Mouse (Mus musculus): ENCODE data around the gene Lcmt1.

Lcmt1 gene

GRCm38 (mm10) chr7:123404198-123404597 lies 34.6 kb downstream of the Lcmt1 start:
- no peak for DNase-seq

DNA sequence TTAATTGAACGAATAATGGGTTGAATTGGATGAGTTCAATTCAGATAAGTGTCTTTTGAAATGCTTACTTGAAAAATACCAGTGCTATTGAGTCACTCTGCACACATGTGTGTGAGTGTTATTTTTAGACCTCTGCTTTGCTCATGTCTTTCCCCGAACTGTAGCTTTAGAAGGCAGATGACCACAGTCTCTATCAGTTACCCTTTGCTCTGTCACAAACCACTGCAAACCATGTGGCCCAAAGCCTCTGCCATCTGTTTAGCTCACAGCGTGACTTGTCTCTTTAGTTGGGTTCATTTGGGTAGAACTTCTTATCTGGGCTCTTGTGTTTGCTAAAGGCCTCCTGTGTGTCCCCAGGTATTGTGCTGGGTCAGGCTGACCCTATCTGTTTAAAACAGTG lies 36.0 kb downstream of the Lcmt1 start:
- no peak for DNase-seq

DNA sequence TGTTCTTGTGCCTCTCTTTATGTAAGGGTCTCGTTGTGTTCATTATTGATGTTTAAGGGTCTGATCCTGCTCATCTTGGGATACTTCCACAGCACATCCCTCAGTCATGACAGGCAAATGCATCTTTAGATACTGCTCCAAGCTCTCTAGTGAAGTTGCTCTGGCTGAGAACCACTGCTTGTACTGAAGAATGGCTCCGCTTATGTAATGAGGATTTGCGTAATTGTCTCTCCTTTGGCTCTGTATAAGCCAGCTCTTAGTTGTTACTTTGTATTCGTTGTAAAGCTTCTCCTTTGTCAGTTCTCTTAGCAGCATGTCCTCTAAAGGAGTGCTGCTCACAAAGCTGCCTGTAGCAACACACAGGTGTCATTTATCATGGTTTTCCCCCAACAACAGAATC lies 37.4 kb downstream of the Lcmt1 start:
- no peak for DNase-seq

- no peak for DNase-seq
Observed at GRCm38 (mm10) chr7:123410502-123410901, 40.9 kb downstream of the Lcmt1 start.

DNA sequence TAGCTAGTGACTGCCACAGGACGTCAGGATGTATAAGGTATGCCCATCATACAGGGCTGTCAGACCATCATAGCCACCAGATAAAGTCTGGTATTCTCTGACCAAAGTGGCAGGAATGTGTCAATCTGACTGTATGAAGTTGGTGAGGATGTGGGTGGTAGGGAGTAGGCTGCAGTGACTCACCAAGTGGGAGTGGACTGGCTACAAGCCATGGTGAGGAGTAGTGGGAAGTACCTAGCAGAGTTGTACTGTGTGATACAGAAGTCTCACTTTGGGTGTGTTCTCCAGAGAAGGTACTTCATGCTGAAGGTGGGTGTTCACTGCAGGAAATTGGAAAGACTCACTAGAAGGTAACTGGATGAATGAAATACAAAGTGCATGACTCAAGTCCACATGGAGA lies 41.5 kb downstream of the Lcmt1 start:
- DNase-seq: no peak

- no peak for DNase-seq
Observed at GRCm38 (mm10) chr7:123412143-123412542, 42.6 kb downstream of the Lcmt1 start.

GRCm38 (mm10) chr7:123416803-123417202 lies 47.2 kb downstream of the Lcmt1 start:
- DNase-seq: no peak

DNA sequence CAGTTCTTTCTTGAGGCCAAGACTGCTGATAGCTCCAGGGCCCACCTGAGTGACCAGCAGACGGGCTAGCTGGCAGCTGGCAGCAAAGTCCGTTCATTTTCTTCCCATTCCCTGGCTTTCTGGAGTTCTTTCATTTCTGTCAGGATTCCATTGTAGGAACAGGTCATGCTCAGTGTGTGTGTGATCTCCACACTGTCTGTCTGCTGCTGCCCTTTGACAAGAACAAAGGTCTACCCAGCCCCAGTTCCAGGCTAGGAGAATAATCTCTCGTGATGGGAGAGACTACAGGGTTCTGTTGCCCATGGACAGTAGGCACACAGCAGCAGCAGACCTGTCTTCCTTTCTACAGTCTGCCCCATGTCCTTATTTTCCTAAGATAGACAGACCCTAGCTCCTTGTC lies 48.1 kb downstream of the Lcmt1 start:
- no peak for DNase-seq

GRCm38 (mm10) chr7:123419984-123420383 lies 50.4 kb downstream of the Lcmt1 start:
- DNase-seq: no peak

DNA sequence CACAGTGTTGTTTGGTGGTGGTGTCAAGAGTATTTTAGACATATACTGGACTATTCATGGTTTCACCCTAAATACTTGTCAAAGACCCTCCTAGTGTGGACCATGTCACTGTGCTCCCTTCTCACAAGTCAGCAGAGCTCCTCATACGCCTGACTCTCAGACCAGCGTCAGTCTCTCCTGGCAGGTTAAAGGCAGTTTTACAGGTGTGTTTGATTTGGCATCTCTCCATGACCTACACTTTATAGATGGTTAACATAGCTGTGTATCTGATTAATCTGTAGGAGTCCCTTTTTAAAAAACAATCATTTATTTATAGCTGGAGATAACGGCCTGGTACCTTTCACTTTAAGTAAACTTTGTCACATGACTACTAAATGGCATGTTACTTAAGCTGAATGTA lies 52.4 kb downstream of the Lcmt1 start:
- DNase-seq: no peak

DNA sequence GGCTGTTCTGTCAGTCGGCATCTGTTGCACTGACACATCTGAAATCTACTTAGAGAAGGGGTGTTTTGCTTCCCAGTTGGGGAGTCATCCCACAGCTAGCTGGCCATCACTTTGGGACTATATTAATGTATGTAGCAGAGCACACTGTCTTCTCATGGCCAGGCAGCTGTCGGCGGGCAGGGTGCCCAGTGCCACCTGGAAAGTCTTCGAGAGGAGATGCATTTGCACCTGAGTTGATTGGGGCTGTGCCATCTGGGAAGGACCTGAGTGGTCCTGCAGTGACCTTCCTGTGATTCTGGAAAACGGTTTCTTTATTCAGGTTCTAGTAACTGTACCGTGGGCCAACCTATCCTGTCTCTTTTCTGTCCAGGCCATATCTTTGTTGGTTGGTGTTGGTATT lies 54.7 kb downstream of the Lcmt1 start:
- no peak for DNase-seq

GRCm38 (mm10) chr7:123425134-123425757 lies 55.7 kb downstream of the Lcmt1 start:
- no peak for DNase-seq

DNA sequence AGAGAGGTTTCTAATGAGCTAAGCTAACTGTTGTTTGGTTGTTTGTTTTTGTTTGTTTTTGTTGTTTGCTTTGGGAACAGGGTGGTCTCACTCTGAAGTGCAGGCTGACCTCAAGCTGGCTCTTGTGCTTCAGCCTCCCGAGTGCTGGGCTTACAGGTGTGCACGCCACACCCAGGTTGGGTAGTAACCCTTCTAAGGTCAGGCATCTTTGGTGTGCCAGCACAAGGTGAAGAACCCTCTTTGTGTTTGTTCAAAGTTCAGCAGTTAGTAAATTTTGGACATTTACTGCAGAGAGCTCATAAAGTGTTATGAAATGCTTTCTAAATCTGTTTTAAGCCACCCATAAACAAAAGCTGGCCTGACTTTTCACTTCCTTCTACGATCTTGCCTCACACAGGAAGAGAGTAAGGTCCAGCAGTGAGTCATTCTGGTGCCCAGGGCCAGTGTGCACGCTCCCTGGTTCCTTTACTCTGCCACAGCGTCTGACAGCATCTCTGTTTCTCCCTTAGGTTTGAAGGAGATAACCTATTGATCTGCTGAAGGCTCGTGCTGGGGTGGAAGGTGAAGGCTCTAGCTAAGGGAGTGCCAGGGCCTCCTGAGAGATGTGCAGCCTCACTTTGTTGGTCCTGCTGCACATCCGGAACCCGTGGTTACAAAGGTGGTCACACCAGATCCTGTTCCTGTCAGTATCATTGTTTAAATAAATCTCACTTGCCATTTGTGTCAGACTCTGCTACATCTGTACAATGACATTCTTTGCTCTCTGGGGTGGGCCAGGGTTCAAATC lies 60.2 kb downstream of the Lcmt1 start:
- peak; percentile 17 to 19 for DNase-seq

DNA sequence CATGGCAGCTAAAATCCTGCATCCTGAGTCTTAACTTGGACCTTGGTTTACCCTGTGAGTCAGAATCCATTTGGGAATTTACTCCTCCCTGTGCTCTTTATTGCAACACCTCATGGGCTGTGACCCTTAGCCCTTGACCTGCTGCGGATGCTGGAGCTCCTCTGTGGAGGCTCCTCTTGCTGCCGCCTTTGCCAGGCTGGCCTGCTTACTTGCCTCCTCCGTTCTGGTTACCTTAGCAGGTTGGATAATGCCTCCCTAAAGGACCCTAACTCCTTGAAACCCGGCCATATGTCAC lies 60.8 kb downstream of the Lcmt1 start:
- no peak for DNase-seq

- DNase-seq: no peak
Observed at GRCm38 (mm10) chr7:123431206-123431605, 61.6 kb downstream of the Lcmt1 start.

- no peak for DNase-seq
Observed at GRCm38 (mm10) chr7:123442079-123442478, 72.5 kb downstream of the Lcmt1 start.

DNA sequence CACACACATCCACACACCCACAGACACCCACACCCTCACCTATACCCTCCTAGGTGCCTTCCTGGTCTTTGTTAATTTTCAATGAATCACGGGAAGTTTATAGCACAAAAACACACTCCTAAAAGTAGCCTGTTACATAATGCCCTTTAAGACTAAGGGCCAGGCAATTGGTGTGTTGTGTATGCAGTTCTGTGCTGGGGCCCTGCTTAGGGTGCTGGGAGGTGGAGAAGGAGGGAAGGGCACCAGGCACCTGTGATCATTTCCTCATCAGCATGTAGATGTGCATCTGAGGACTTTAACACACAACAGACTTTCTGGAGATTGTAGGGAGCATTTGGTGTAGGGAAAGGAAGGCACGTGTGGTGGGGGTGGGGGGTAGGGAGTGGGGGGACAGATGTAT lies 79.2 kb downstream of the Lcmt1 start:
- no peak for DNase-seq

DNA sequence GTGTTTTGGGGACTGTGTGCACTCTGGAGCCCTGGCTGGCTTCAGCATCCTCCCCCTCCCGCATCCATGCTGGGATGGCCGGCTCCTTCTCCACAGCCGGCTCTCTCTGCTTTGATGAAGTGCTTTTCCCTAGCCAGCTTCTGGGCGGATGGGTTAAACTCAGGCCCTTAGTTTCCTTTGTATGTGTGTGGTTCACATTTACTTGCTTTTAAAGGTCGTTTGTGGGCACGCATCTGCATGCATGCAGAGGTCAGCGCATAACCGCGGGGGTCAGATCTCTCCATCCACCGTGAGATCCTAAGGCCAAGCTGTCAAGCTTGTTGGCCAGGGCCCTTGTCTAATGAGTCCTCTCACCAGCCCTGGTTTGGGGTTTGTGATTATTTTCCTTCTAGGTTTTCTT lies 80.1 kb downstream of the Lcmt1 start:
- no peak for DNase-seq

GRCm38 (mm10) chr7:123450515-123450914 lies 80.9 kb downstream of the Lcmt1 start:
- no peak for DNase-seq

DNA sequence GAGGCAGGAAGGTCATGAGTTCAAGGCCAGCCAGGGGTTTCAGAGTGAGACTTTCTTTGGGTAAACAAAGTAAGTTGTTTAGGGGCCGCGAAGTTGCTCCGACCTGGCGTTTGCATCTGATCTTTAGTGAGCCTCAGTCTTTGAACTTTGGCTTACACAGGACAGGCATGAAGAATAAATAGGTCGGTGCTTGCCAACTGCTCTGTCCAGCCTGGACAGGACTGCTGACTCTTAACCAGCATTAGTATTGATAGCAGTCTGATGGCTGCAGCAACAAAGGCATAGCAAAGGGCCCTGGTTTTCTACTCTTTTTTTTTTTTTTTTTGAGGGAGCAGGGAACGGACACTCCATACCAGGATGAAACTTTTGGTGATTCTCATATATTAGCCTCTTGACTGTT lies 83.0 kb downstream of the Lcmt1 start:
- DNase-seq: no peak

DNA sequence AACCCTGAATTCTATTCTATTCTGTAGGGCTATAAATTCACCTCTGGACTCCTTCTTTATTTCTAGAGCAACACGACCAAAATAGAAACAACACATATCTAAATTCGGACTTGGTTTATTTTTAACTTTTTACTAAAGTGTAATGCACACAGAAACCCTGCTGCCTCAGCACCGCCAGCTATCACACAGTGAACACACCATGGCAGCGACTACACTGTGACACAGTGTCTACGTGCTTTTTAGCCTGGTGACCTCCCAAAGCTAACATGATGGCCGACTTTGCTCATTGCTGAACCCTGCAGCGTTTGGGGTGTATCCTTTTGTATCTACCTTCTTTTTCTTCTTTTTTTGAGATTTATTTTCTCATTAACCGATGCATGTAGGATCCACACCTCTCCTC lies 83.5 kb downstream of the Lcmt1 start:
- no peak for DNase-seq

- no peak for DNase-seq
Observed at GRCm38 (mm10) chr7:123455088-123455487, 85.5 kb downstream of the Lcmt1 start.

DNA sequence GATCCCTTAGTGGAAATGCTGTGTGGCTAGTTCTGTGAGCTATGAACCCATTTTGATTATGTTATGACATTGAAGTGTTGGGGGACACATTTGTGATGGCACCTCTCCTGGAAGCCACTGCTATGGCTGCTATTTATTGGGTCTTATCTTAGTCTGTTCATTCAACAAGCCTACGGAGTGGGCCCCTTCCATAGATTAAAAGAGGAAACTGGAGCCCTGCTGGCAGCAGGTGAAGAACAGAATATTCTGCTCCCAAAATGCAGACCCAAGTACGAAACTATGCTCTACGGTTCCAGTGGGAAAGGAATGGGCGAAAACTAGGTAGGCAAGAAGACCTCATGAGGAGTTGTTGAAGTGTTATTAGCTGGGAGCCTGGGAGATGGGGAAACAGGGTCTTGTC lies 88.7 kb downstream of the Lcmt1 start:
- no peak for DNase-seq

- no peak for DNase-seq
Observed at GRCm38 (mm10) chr7:123459247-123459646, 89.7 kb downstream of the Lcmt1 start.

DNA sequence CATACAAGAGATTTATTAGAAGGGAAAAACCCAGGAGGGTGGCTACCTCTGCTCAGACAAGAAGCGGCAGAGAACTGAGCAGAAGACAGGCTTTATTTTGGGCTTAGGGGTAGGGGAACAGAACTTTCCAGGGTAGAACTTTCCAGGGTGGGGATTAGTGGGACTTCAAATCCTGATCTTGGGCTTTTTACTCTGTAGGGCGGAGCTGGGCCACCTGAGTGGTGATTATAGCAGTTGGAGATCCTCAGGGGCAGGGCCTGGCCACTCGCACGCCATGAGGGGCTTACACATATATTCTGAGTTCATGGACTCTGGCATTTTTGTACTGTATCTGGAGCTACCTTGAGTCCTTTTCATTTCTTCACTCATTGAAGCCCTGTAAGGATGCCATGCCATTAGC lies 91.7 kb downstream of the Lcmt1 start:
- DNase-seq: no peak

Data from B cell, adult 2 months (primary cell).